Mouse (Mus musculus) kidney, postnatal 0 days (tissue): ENCODE measurements at regions not wholly inside any gene's neighbourhood (a gene's known extent, or its start where the extent isn't known, plus 50 kb on each side); places are given as distances from the start of the nearest gene placed in this dataset.

Experiments used
- ATAC-seq: fragments of 200-750 bp; cut with Nextera tagmentation; replicated peaks from 2 replicates; pipeline ENCODE4 v1.8.0; 2017; ENCODE audit warnings: low read depth, moderate number of reproducible peaks, moderate TSS enrichment, moderate library complexity; ENCODE audit not compliant: low FRiP score
- DNase-seq: peaks from one replicate; pipeline ENCODE4 v3.0.0-alpha.2; 2016; ENCODE audit warnings: low spot score
- H3K27ac ChIP-seq: fragments of 300-500 bp; sonication (generic); 2 replicates; pipeline ENCODE4 v1.5.1; 2014; ENCODE audit warnings: mild to moderate bottlenecking
- H3K27me3 ChIP-seq: fragments of 300-500 bp; sonication (generic); 2 replicates; pipeline ENCODE4 v1.6.1; 2014; ENCODE audit warnings: low read length, mixed read lengths; ENCODE audit not compliant: insufficient read depth
- H3K36me3 ChIP-seq: fragments of 300-500 bp; sonication (generic); 2 replicates; pipeline ENCODE4 v1.6.1; 2014; ENCODE audit warnings: low read length, mixed read lengths; ENCODE audit not compliant: insufficient read depth
- H3K4me1 ChIP-seq: fragments of 300-500 bp; sonication (generic); replicated peaks from 2 replicates; pipeline ENCODE4 v1.6.1; 2014; ENCODE audit warnings: antibody characterized with exemption, low read length, mixed read lengths; ENCODE audit not compliant: insufficient read depth
- H3K4me2 ChIP-seq: fragments of 300-500 bp; sonication (generic); 2 replicates; pipeline ENCODE4 v1.6.1; 2014; ENCODE audit warnings: mild to moderate bottlenecking, low read length, moderate library complexity, mixed read lengths
- H3K4me3 ChIP-seq: fragments of 300-500 bp; sonication (generic); replicated peaks from 2 replicates; pipeline ENCODE4 v1.5.1; 2014; ENCODE audit warnings: low read depth, low read length
- H3K9ac ChIP-seq: fragments of 300-500 bp; sonication (generic); 2 replicates; pipeline ENCODE4 v1.6.1; 2014; ENCODE audit warnings: low read depth, low read length
- H3K9me3 ChIP-seq: fragments of 300-500 bp; sonication (generic); replicated peaks from 2 replicates; pipeline ENCODE4 v1.6.1; 2016; ENCODE audit warnings: low read length, inconsistent platforms, mixed read lengths
- CTCF ChIP-seq: IDR thresholded peaks from 2 replicates; pipeline ENCODE4 v1.5.1; 2016; ENCODE audit warnings: antibody characterized with exemption, low read depth, mild to moderate bottlenecking, moderate library complexity
- WGBS: fragments of 180-500 bp; shearing (Covaris S2); extraction: QIAGEN DNeasy Blood & Tissue Kit; methylation state at CpG from one replicate; pipeline ENCODE4 v1.1.7; 2014; 5-methylcytosine and 5-hydroxymethylcytosine counted together

- DNase-seq (peak; percentile 12), ATAC-seq (no peak; the same call in 1 of the 2 replicates)
- no peak for TF ChIP-seq CTCF
- no peaks in the 10 kb centered on the region for H3K27me3 ChIP-seq
- H3K9me3 ChIP-seq, result no peaks in the 10 kb centered on the region
- no peaks in the 10 kb centered on the region for H3K36me3 ChIP-seq
- H3K4me2 ChIP-seq, result no peak overlapping the region
- no peak overlapping the region for H3K9ac ChIP-seq
- no peak overlapping the region for H3K4me3 ChIP-seq
- H3K27ac ChIP-seq, result no peak overlapping the region
- no peaks in the 10 kb centered on the region for H3K4me1 ChIP-seq
- 21% methylated on average over 1 of the region's 1 CpGs for WGBS
Measured at GRCm38 (mm10) chr6:10468967-10469366, 1438.3 kb downstream of the Ndufa4 start.
